Mouse (Mus musculus) fat pad, adult 2 months (tissue): ENCODE measurements at regions not wholly inside any gene's neighbourhood (a gene's known extent, or its start where the extent isn't known, plus 50 kb on each side); places are given as distances from the start of the nearest gene placed in this dataset.
"Not testable (repeated sequence)": the region's sequence is repeated elsewhere in the genome, so short reads cannot be mapped to it uniquely, and the experiment has no call there.

Source experiments
- DNase-seq: peaks from one replicate; pipeline ENCODE4 v3.0.0-alpha.2; 2011; ENCODE audit warnings: low read depth, low spot score; ENCODE audit errors: extremely low read depth

- not testable (repeated sequence) for DNase-seq
These were observed 140.2 kb downstream of the Pls3 start for GRCm38 (mm10) chrX:75734628-75735302.

GRCm38 (mm10) chrX:75733651-75734050 lies 141.3 kb downstream of the Pls3 start:
- not testable (repeated sequence) for DNase-seq

- not testable (repeated sequence) for DNase-seq
These were observed 145.2 kb downstream of the Pls3 start for GRCm38 (mm10) chrX:75729791-75730190.

GRCm38 (mm10) chrX:75728507-75728906 lies 146.5 kb downstream of the Pls3 start:
- no peak for DNase-seq

- DNase-seq = not testable (repeated sequence)
These were observed 145.5 kb upstream of the Rab39b start for GRCm38 (mm10) chrX:75723542-75723941.

GRCm38 (mm10) chrX:75699949-75700348 lies 121.9 kb upstream of the Rab39b start:
- DNase-seq = no peak

- DNase-seq = not testable (repeated sequence)
These were observed 97.2 kb upstream of the Rab39b start for GRCm38 (mm10) chrX:75675271-75675670.

- DNase-seq = peak; percentile 81
These were observed 96.1 kb upstream of the Rab39b start for GRCm38 (mm10) chrX:75673920-75674665.

- DNase-seq = no peak
These were observed 95.5 kb upstream of the Rab39b start for GRCm38 (mm10) chrX:75673586-75673919.

- no peak for DNase-seq
These were observed 94.9 kb upstream of the Rab39b start for GRCm38 (mm10) chrX:75672976-75673375.

GRCm38 (mm10) chrX:75667636-75668035 lies 89.6 kb upstream of the Rab39b start:
- DNase-seq = no peak

GRCm38 (mm10) chrX:75643402-75643801 lies 65.4 kb upstream of the Rab39b start:
- DNase-seq = no peak
